In genomic region chr6:49745301-49745700, GRCm38 (mm10) we compare ENCODE assay signal across 21 mouse cellular contexts.
DNase-seq lines count a peak whose midpoint lies in the region; ATAC-seq and TF ChIP-seq lines count a peak whose summit lies in the region.
"Had no signal": no experiment of that assay in that cellular context is flagged by ENCODE, and none has a peak within 500 bp of the region (broad histone marks: within the 10 kb centered on the region; RNA-seq: fewer than 3 reads in every experiment).

No protein-coding gene starts in this region.

- DNase-seq in forebrain, embryonic 10.5 days (ENCODE audit: extremely low spot score, low spot score) = no peak
- DNase-seq in brain, embryonic 14.5 days (ENCODE audit: low read depth) = peak; percentile 64
- DNase-seq in forebrain, embryonic 14.5 days (ENCODE audit: low spot score) = peak; percentile 54
- DNase-seq in liver, embryonic 11.5 days (ENCODE audit: low spot score) = no peak
- DNase-seq in layer of hippocampus, postnatal 14 days (ENCODE audit: low spot score in 2 of 2) = no peak
- no peak for DNase-seq in ovary, postnatal 10 days (ENCODE audit: low spot score)
- DNase-seq: adrenal gland, adult 8-10 months; adrenal gland, postnatal 14 days; adrenal gland, postnatal 36 days; cerebellum, adult 11 months; cerebellum, adult 18-20 months; cerebellum, adult 8-10 months; cerebellum, adult 9-11 months; cerebellum, postnatal 14 days; cerebellum, postnatal 36 days; embryo, embryonic 11 days had no signal

- peak; percentile 33; the same call in 1 of the 2 replicates for ATAC-seq in forebrain, embryonic 13.5 days
- peak; percentile 26; the same call in 1 of the 2 replicates for ATAC-seq in forebrain, embryonic 14.5 days
- no peak for ATAC-seq in forebrain, embryonic 16.5 days
- no peak for ATAC-seq in liver, embryonic 11.5 days (replicated peaks; ENCODE audit: low FRiP score)

- no peak for TF ChIP-seq CTCF in brain, embryonic 14.5 days (IDR thresholded peaks at IDR 0.05; ENCODE audit: borderline replicate concordance, extremely low read depth, insufficient read depth, insufficient read length)

- H3K4me3 ChIP-seq in forebrain, embryonic 13.5 days = no peak overlapping the region
- no peak overlapping the region for H3K4me3 ChIP-seq in forebrain, embryonic 10.5 days
- H3K4me3 ChIP-seq in forebrain, embryonic 14.5 days (ENCODE audit: low read depth, low read length) = no peak overlapping the region
- no peak overlapping the region for H3K4me3 ChIP-seq in forebrain, embryonic 16.5 days (replicated peaks; ENCODE audit: low read length)
- H3K4me3 ChIP-seq in liver, embryonic 11.5 days (ENCODE audit: low read depth, low read length) = no peak overlapping the region
- H3K4me3 ChIP-seq: embryonic facial prominence, embryonic 13.5 days; embryonic facial prominence, embryonic 15.5 days; erythroblast, embryonic 14.5 days had no signal

- H3K9me3 ChIP-seq in forebrain, embryonic 13.5 days (replicated peaks) = no peaks in the 10 kb centered on the region
- no peaks in the 10 kb centered on the region for H3K9me3 ChIP-seq in forebrain, embryonic 10.5 days
- no peaks in the 10 kb centered on the region for H3K9me3 ChIP-seq in forebrain, embryonic 14.5 days (replicated peaks; ENCODE audit: control insufficient read depth, low read length)
- no peaks in the 10 kb centered on the region for H3K9me3 ChIP-seq in forebrain, embryonic 16.5 days (ENCODE audit: control insufficient read depth, low read length)
- H3K9me3 ChIP-seq in liver, embryonic 11.5 days (ENCODE audit: control insufficient read depth, low read length) = no peaks in the 10 kb centered on the region
- H3K9me3 ChIP-seq: embryonic facial prominence, embryonic 13.5 days; embryonic facial prominence, embryonic 15.5 days had no signal

- TF ChIP-seq POLR2A in brain, embryonic 14.5 days (IDR thresholded peaks at IDR 0.05; ENCODE audit: borderline replicate concordance, extremely low read depth, insufficient read depth, insufficient read length, poor library complexity, severe bottlenecking) = no peak

- H3K9ac ChIP-seq in forebrain, embryonic 13.5 days = no peak overlapping the region
- H3K9ac ChIP-seq in forebrain, embryonic 14.5 days (ENCODE audit: low read length) = no peak overlapping the region
- no peak overlapping the region for H3K9ac ChIP-seq in forebrain, embryonic 16.5 days (replicated peaks; ENCODE audit: low read depth, low read length)
- H3K9ac ChIP-seq in liver, embryonic 11.5 days (ENCODE audit: low read depth, low read length) = no peak overlapping the region
- H3K9ac ChIP-seq: embryonic facial prominence, embryonic 13.5 days; embryonic facial prominence, embryonic 15.5 days had no signal

- WGBS in forebrain, embryonic 13.5 days = 28% methylated on average over 4 of the region's 4 CpGs
- 86% methylated on average over 4 of the region's 4 CpGs for WGBS in forebrain, embryonic 10.5 days
- WGBS in forebrain, embryonic 14.5 days = 25% methylated on average over 4 of the region's 4 CpGs
- 23% methylated on average over 4 of the region's 4 CpGs for WGBS in forebrain, embryonic 16.5 days
- 84% methylated on average over 4 of the region's 4 CpGs for WGBS in liver, embryonic 11.5 days

- no peaks in the 10 kb centered on the region for H3K36me3 ChIP-seq in forebrain, embryonic 13.5 days (ENCODE audit: poor library complexity, severe bottlenecking)
- no peaks in the 10 kb centered on the region for H3K36me3 ChIP-seq in forebrain, embryonic 10.5 days (replicated peaks)
- H3K36me3 ChIP-seq in forebrain, embryonic 14.5 days (ENCODE audit: control insufficient read depth, insufficient read depth, low read length) = no peaks in the 10 kb centered on the region
- no peaks in the 10 kb centered on the region for H3K36me3 ChIP-seq in forebrain, embryonic 16.5 days (ENCODE audit: control insufficient read depth, insufficient read depth)
- H3K36me3 ChIP-seq in liver, embryonic 11.5 days (ENCODE audit: control insufficient read depth, insufficient read depth, low read length) = no peaks in the 10 kb centered on the region
- H3K36me3 ChIP-seq: embryonic facial prominence, embryonic 13.5 days; embryonic facial prominence, embryonic 15.5 days had no signal

- peak overlapping the region; percentile 37 for H3K27ac ChIP-seq in forebrain, embryonic 13.5 days
- no peak overlapping the region for H3K27ac ChIP-seq in forebrain, embryonic 10.5 days
- H3K27ac ChIP-seq in forebrain, embryonic 14.5 days (ENCODE audit: low read depth, low read length) = peak overlapping the region; percentile 39; the same call in 1 of the 2 replicates
- 0 out of 2 replicates have a peak overlapping the region, but pooled peaks have one; percentile 33 for H3K27ac ChIP-seq in forebrain, embryonic 16.5 days (ENCODE audit: low read length)
- H3K27ac ChIP-seq in liver, embryonic 11.5 days (ENCODE audit: low read depth, low read length) = no peak overlapping the region
- H3K27ac ChIP-seq: embryonic facial prominence, embryonic 13.5 days; embryonic facial prominence, embryonic 15.5 days had no signal

- H3K4me2 ChIP-seq in forebrain, embryonic 13.5 days = no peak overlapping the region
- no peak overlapping the region for H3K4me2 ChIP-seq in forebrain, embryonic 14.5 days (ENCODE audit: low read length)
- no peak overlapping the region for H3K4me2 ChIP-seq in forebrain, embryonic 16.5 days (ENCODE audit: low read length)
- H3K4me2 ChIP-seq in liver, embryonic 11.5 days = no peak overlapping the region
- H3K4me2 ChIP-seq: embryonic facial prominence, embryonic 13.5 days; embryonic facial prominence, embryonic 15.5 days had no signal

- H3K27me3 ChIP-seq in forebrain, embryonic 13.5 days = no peaks in the 10 kb centered on the region
- H3K27me3 ChIP-seq in forebrain, embryonic 10.5 days (ENCODE audit: poor library complexity, severe bottlenecking) = no peaks in the 10 kb centered on the region
- H3K27me3 ChIP-seq in forebrain, embryonic 14.5 days (replicated peaks; ENCODE audit: control insufficient read depth, insufficient read depth, low read length) = no peaks in the 10 kb centered on the region
- no peaks in the 10 kb centered on the region for H3K27me3 ChIP-seq in forebrain, embryonic 16.5 days (replicated peaks; ENCODE audit: control insufficient read depth, insufficient read depth, low read length)
- no peaks in the 10 kb centered on the region for H3K27me3 ChIP-seq in liver, embryonic 11.5 days (replicated peaks; ENCODE audit: control insufficient read depth, insufficient read depth, low read length)
- H3K27me3 ChIP-seq: embryonic facial prominence, embryonic 13.5 days; embryonic facial prominence, embryonic 15.5 days had no signal

- peaks cover 10% of the 10 kb centered on the region for H3K4me1 ChIP-seq in forebrain, embryonic 13.5 days
- peaks cover 11% of the 10 kb centered on the region; the same call in 1 of the 2 replicates for H3K4me1 ChIP-seq in forebrain, embryonic 10.5 days
- peaks cover 6% of the 10 kb centered on the region; the same call in 1 of the 2 replicates for H3K4me1 ChIP-seq in forebrain, embryonic 14.5 days (ENCODE audit: control insufficient read depth, insufficient read depth, low read length)
- peaks cover 4% of the 10 kb centered on the region; the same call in 1 of the 2 replicates for H3K4me1 ChIP-seq in forebrain, embryonic 16.5 days (replicated peaks; ENCODE audit: control insufficient read depth, insufficient read depth, low read length)
- H3K4me1 ChIP-seq in liver, embryonic 11.5 days (replicated peaks; ENCODE audit: control insufficient read depth, insufficient read depth, low read length) = no peaks in the 10 kb centered on the region
- H3K4me1 ChIP-seq: embryonic facial prominence, embryonic 13.5 days; embryonic facial prominence, embryonic 15.5 days had no signal

Comparison
In these comparisons a context has a peak if more than half of its experiments do, and no peak if none do; other contexts are left out.
1. ATAC-seq: peak in forebrain, embryonic 13.5 days (single experiment) and forebrain, embryonic 14.5 days (single experiment); none in forebrain, embryonic 16.5 days (single experiment) and liver, embryonic 11.5 days (single experiment).
2. H3K27ac ChIP-seq: peak in forebrain, embryonic 13.5 days (single experiment), forebrain, embryonic 14.5 days (single experiment) and forebrain, embryonic 16.5 days (single experiment); none in forebrain, embryonic 10.5 days (single experiment) and liver, embryonic 11.5 days (single experiment).
3. DNase-seq: peak in brain, embryonic 14.5 days (single experiment) and forebrain, embryonic 14.5 days (single experiment); none in forebrain, embryonic 10.5 days (single experiment), liver, embryonic 11.5 days (single experiment), layer of hippocampus, postnatal 14 days (0 of 2) and ovary, postnatal 10 days (single experiment).